Mouse (Mus musculus) hindbrain, embryonic 10.5 days (tissue): ENCODE measurements around the gene Fkbp6. TPM values are rescaled to one million over a fixed set of nuclear protein-coding genes. Genes with fewer than 3 reads are reported as not detected.

Source experiments
- DNase-seq: peaks from one replicate; pipeline ENCODE4 v3.0.0-alpha.2; 2017; ENCODE audit warnings: low spot score
- H3K27ac ChIP-seq: fragments of 300-500 bp; sonication (generic); 2 replicates; pipeline ENCODE4 v1.5.1; 2016; ENCODE audit warnings: mild to moderate bottlenecking, moderate library complexity
- H3K27me3 ChIP-seq: fragments of 300-500 bp; sonication (generic); 2 replicates; pipeline ENCODE4 v1.6.1; 2016; ENCODE audit warnings: mild to moderate bottlenecking; ENCODE audit not compliant: poor library complexity, insufficient read depth, severe bottlenecking
- H3K36me3 ChIP-seq: fragments of 300-500 bp; sonication (generic); 2 replicates; pipeline ENCODE4 v1.6.1; 2016; ENCODE audit warnings: mild to moderate bottlenecking, moderate library complexity
- H3K4me1 ChIP-seq: fragments of 300-500 bp; sonication (generic); replicated peaks from 2 replicates; pipeline ENCODE4 v1.6.1; 2016; ENCODE audit warnings: mild to moderate bottlenecking
- H3K4me3 ChIP-seq: fragments of 300-500 bp; sonication (generic); 2 replicates; pipeline ENCODE4 v1.5.1; 2016; ENCODE audit warnings: mild to moderate bottlenecking, moderate library complexity
- H3K9me3 ChIP-seq: fragments of 300-500 bp; sonication (generic); 2 replicates; pipeline ENCODE4 v1.6.1; 2016; ENCODE audit warnings: mild to moderate bottlenecking, moderate library complexity
- WGBS: fragments of 180-500 bp; shearing (Covaris S2); methylation state at CpG from one replicate; pipeline ENCODE4 v1.1.7; 2016; 5-methylcytosine and 5-hydroxymethylcytosine counted together
- polyA plus RNA-seq: library from polyadenylated mRNA; unstranded; fragments of >200 nt; fragmentation: Nextera tagmentation; extraction: Ambion mirVana; gene quantifications from 2 replicates; pipeline ENCODE4 v1.2.1, GENCODE M21; 2016

Fkbp6 gene
- 0.17 and 0.31 TPM in 2 replicates for polyA plus RNA-seq

DNA sequence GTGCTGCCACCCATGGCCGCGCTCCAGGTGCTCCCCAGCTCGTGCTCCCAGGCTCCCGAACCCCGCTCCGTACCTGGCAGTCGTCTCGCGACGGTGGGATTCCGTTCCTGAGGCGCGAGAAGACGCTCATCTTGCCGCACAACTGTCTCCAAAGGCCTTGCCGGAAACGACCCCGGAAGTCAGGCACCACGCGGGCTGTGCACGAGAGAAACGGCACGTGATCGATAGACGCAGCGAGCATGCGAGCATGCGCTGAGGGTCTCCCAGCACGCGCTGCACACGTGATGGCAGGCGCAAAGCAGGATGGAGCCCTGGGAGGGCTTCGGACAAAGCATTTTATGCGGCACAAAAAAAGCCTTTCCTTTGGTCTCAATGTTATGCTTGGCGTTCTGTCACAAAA, at the start of gene Fkbp6:
Gene Fkbp6, minus strand, starts transcription at position 183 of the 400 bp plus-strand sequence.
- H3K27me3 ChIP-seq: peaks cover 18% of the 10 kb centered on the region
- no peak for DNase-seq
- peaks cover 6% of the 10 kb centered on the region; the same call in 1 of the 2 replicates for H3K9me3 ChIP-seq
- H3K36me3 ChIP-seq: no peaks in the 10 kb centered on the region
- H3K27ac ChIP-seq: no peak within 1 kb of the TSS
- H3K4me3 ChIP-seq: no peak within 1 kb of the TSS
- 89% methylated on average over 35 of the region's 35 CpGs for WGBS
- no peaks in the 10 kb centered on the region; the same call in 1 of the 2 replicates for H3K4me1 ChIP-seq

GRCm38 (mm10) chr5:135399382-135399781, 49.5 kb upstream of the Fkbp6 start:
- 71% methylated on average over 6 of the region's 6 CpGs for WGBS
- Histone ChIP-seq H3K4me1 (peaks cover 5% of the 10 kb centered on the region), H3K9me3 (no peaks in the 10 kb centered on the region), H3K27me3 (no peaks in the 10 kb centered on the region), H3K36me3 (no peaks in the 10 kb centered on the region), H3K4me3 (no peak overlapping the region), H3K27ac (no peak overlapping the region)
- DNase-seq: no peak

DNA sequence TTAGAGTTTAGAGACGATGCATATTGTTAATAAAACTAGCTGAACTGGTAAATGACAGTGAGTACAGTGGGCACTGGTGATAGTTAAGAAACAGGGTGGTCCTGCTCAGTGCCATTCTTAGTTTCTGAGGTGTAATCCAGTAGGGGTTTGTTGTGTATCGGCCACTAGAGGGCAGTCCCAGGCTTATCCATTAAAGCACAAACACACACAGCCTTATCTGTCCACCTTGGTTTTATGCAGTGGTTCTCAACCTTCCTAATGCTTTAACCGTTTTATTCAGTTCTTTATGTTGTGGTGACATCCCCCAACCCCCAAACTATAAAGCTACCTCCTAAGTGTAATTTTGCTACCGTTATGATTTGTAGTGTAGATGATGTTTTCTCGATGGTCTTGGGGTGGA, 46.0 kb upstream of the Fkbp6 start:
- Histone ChIP-seq H3K4me3 (no peak overlapping the region), H3K4me1 (peaks cover 24% of the 10 kb centered on the region), H3K27me3 (no peaks in the 10 kb centered on the region), H3K27ac (no peak overlapping the region), H3K36me3 (peaks cover 17% of the 10 kb centered on the region), H3K9me3 (no peaks in the 10 kb centered on the region)
- DNase-seq: peak; percentile 45
- WGBS: 49% methylated on average over 5 of the region's 5 CpGs

DNA sequence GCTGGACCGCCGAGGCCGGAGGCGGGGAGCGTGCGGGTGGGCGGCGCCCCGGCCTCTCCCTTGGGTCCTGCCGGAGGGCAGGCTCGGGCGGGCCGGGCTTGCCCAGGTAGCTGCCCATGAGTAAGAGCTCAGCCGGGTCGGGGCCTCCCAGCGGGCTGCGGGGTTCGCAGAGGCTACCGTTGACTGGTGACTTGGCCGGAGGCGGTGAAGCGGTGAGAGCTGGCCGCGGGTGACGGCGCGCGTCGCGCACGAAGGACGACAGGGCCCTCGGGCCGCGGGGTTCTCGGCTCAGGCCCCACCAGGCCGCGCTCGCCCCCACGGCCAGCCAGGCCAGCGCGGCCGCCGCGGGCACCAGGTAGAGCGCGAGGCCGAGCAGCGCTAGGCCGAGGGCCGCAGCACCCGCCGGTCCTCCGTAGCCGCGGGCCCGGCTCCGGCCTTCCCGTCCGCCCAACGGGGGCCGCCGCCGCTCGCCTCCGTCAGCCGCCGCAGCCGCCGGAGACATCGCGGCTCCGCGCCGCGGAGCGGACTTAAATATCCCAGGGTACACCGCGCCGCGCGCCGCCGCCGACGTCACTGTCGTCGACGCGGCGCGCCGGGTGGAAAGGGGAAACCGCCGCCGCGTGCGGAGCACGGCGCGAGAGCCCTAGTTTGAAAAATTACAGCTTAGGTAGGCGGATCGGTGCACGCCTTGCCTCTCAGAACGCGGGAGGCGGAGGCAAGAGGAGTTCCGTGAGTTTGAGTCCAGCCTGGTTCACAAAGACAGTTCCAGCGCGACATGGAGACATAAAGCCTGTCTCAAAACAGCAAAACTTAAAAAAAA, 44.4 kb upstream of the Fkbp6 start, which contains the start of gene Pom121:
Gene Pom121, minus strand, starts transcription at position 543 of the 820 bp plus-strand sequence.
- WGBS: under 1% methylated on average over 110 of the region's 110 CpGs
- peak; percentile 86 for DNase-seq

DNA sequence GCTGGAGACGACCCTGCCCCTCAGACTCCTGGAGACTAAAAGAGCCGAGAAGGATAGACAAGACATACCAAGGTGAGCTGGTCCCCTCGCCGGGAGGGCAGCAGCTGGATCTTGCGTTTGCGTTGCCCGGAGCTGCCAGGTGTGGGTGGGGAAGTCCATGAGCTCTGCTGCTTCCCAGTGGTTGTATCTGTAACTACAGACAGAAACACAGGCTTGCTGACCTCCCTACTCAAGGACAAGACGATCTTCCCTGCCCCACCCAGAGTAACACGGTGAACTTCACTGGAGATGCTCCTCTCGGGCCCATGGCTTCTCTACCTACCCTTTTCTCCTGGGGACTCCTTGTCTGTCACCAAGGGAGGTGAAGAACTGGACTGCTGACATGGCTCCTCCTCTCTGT, 33.9 kb upstream of the Fkbp6 start:
- Histone ChIP-seq H3K4me1 (no peaks in the 10 kb centered on the region), H3K27ac (no peak overlapping the region), H3K36me3 (peaks cover 100% of the 10 kb centered on the region), H3K9me3 (no peaks in the 10 kb centered on the region), H3K27me3 (no peaks in the 10 kb centered on the region), H3K4me3 (no peak overlapping the region)
- 90% methylated on average over 10 of the region's 10 CpGs for WGBS
- DNase-seq: no peak

More for the DNA sequence above, 44.4 kb upstream of the Fkbp6 start, which contains the start of gene Pom121:
- Histone ChIP-seq H3K36me3 (peaks cover 33% of the 10 kb centered on the region), H3K27me3 (no peaks in the 10 kb centered on the region), H3K4me3 (peak within 1 kb of the TSS; percentile 72), H3K9me3 (no peaks in the 10 kb centered on the region), H3K4me1 (peaks cover 24% of the 10 kb centered on the region), H3K27ac (peak within 1 kb of the TSS; percentile 98)

GRCm38 (mm10) chr5:135382746-135383145, 32.9 kb upstream of the Fkbp6 start:
- Histone ChIP-seq H3K27ac (no peak overlapping the region), H3K4me3 (no peak overlapping the region), H3K36me3 (peaks cover 100% of the 10 kb centered on the region), H3K27me3 (no peaks in the 10 kb centered on the region), H3K9me3 (no peaks in the 10 kb centered on the region), H3K4me1 (no peaks in the 10 kb centered on the region)
- no peak for DNase-seq
- 91% methylated on average over 7 of the region's 7 CpGs for WGBS

GRCm38 (mm10) chr5:135381356-135381925, 31.6 kb upstream of the Fkbp6 start:
- 93% methylated on average over 10 of the region's 10 CpGs for WGBS
- Histone ChIP-seq H3K4me3 (no peak overlapping the region), H3K27me3 (no peaks in the 10 kb centered on the region), H3K36me3 (peaks cover 100% of the 10 kb centered on the region), H3K9me3 (no peaks in the 10 kb centered on the region), H3K4me1 (no peaks in the 10 kb centered on the region), H3K27ac (no peak overlapping the region)
- DNase-seq: no peak

- DNase-seq: no peak
- no peaks in the 10 kb centered on the region for H3K4me1 ChIP-seq
- no peak overlapping the region for H3K27ac ChIP-seq
- H3K27me3 ChIP-seq: no peaks in the 10 kb centered on the region
- 96% methylated on average over 4 of the region's 4 CpGs for WGBS
- H3K36me3 ChIP-seq: peaks cover 100% of the 10 kb centered on the region
- H3K4me3 ChIP-seq: no peak overlapping the region
- H3K9me3 ChIP-seq: no peaks in the 10 kb centered on the region
Measured at GRCm38 (mm10) chr5:135380681-135381080, 30.8 kb upstream of the Fkbp6 start.

DNA sequence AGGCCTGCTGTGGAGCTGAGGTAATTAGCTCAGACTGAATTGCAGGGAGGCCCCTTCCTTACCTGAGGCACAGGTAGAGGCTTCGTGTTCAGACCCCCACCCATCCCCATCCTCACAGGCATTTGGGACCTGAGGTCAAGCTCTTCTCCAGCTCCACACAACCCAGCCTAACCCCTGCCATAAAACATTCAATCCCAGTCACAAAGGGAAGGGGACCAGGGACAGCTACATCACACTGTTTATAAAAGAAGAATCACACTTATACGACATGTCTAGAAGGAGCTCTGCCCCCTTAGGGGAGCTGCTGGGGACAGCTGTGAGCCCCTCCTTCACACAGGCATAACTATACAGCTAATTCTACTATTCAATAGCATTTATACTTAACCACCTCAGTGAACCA, 26.5 kb upstream of the Fkbp6 start:
- Histone ChIP-seq H3K4me3 (no peak overlapping the region), H3K36me3 (peaks cover 100% of the 10 kb centered on the region), H3K27me3 (no peaks in the 10 kb centered on the region), H3K27ac (no peak overlapping the region), H3K9me3 (peaks cover 6% of the 10 kb centered on the region; the same call in 1 of the 2 replicates), H3K4me1 (peaks cover under 1% of the 10 kb centered on the region; the same call in 1 of the 2 replicates)
- 74% methylated on average over 2 of the region's 2 CpGs for WGBS
- DNase-seq: no peak

GRCm38 (mm10) chr5:135375167-135375566, 25.3 kb upstream of the Fkbp6 start:
- Histone ChIP-seq H3K9me3 (peaks cover 6% of the 10 kb centered on the region; the same call in 1 of the 2 replicates), H3K4me3 (no peak overlapping the region), H3K36me3 (peaks cover 92% of the 10 kb centered on the region), H3K27ac (no peak overlapping the region), H3K4me1 (peaks cover 12% of the 10 kb centered on the region), H3K27me3 (no peaks in the 10 kb centered on the region)
- no peak for DNase-seq
- WGBS: 92% methylated on average over 8 of the region's 8 CpGs

DNA sequence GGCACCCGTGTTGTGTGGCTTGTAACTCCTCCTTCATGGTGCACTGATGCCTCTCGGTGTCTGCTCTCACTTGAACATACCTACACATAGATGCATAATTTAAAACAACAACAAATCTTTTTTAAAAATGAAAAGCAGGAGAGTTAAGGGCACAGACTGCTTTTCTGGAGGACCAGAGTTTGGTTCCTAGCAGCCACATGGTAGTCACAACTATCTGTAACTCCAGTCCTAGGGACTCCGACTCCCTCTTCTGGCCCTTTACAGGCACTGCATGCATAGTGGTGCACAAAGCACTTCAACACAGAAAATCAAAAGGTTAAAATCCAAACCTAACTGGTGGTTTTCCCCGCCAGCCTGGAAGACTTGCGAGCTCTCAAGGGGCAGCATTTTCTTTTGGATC, 23.8 kb upstream of the Fkbp6 start:
- H3K4me3 ChIP-seq: no peak overlapping the region
- H3K36me3 ChIP-seq: peaks cover 76% of the 10 kb centered on the region
- no peak for DNase-seq
- 93% methylated on average over 5 of the region's 5 CpGs for WGBS
- H3K27ac ChIP-seq: no peak overlapping the region
- H3K27me3 ChIP-seq: no peaks in the 10 kb centered on the region
- H3K9me3 ChIP-seq: peaks cover 6% of the 10 kb centered on the region; the same call in 1 of the 2 replicates
- H3K4me1 ChIP-seq: peaks cover 20% of the 10 kb centered on the region

DNA sequence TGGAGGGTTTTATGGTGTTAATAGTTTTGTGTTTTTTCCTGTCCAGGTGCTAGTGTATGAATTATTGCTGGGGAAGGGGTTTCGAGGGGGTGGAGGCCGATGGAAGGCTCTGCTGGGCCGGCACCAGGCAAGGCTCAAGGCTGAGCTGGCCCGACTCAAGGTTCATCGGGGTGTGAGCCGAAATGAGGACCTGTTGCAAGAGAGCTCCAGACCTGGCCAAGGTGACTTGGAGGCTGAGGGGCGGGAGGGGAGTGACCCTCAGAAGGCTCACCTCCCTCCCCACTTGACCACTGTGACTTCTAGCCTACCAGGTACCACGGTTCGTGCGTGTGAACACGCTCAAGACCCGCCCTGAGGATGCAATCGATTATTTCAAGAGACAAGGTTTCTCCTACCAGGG, 21.4 kb upstream of the Fkbp6 start:
- no peaks in the 10 kb centered on the region for H3K27me3 ChIP-seq
- no peak overlapping the region for H3K27ac ChIP-seq
- WGBS: 96% methylated on average over 13 of the region's 13 CpGs
- H3K4me1 ChIP-seq: peaks cover 21% of the 10 kb centered on the region
- peak overlapping the region; percentile 96 for H3K4me3 ChIP-seq
- H3K36me3 ChIP-seq: peaks cover 52% of the 10 kb centered on the region
- no peak for DNase-seq
- peaks cover 6% of the 10 kb centered on the region; the same call in 1 of the 2 replicates for H3K9me3 ChIP-seq
